Mouse (Mus musculus): ENCODE measurements around the gene Rad9b. TPM values are rescaled to one million over a fixed set of nuclear protein-coding genes. Genes with fewer than 3 reads are reported as not detected.

Gene Rad9b
- polyA plus RNA-seq, 1 experiment = 2.9 TPM

DNA sequence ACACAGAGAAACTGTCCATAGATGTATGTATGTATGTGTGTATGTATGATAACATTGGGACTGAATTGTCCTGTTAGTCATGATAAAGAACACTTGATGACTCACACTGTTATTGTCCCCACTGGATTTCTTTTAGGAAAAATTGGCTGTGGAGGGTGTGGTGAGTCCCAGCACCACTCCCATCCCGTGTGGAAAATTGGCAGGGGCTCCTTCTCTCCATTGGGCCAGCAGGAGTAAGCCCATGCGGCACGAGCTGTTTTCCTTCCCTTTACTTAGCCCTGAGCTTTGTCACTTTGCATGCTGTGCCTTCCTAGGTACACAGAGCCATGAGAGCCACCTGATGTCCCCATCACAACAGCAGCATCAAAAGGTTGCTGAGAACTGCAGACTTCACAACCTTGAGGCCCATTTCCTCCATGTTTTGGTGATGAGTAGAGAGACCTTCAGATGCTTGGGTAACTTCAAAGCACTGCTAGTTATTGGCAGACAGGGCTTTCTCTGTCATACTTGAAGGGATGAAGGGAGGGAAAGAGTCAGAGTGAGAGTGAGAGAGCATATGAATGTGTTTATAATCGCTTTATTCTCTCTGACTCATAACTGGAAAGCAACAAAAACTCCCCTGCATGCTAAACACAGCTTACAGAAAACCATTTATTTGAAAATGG is 65.8 kb downstream of the Rad9b start:
- H3K4me1 ChIP-seq (ENCODE audit: control insufficient read depth, insufficient read depth, low read length) = peaks cover 14% of the 10 kb centered on the region
- WGBS = 29% methylated on average over 4 of the region's 4 CpGs
- H3K4me3 ChIP-seq (replicated peaks; ENCODE audit: extremely low read depth, low read depth, low read length) = no peak overlapping the region
- TF ChIP-seq CTCF (IDR thresholded peaks at IDR 0.05; ENCODE audit: insufficient read depth, low read length) = no peak
- no peak for TF ChIP-seq POLR2A (IDR thresholded peaks at IDR 0.05; ENCODE audit: borderline replicate concordance, extremely low read depth, low read depth, low read length)
- DNase-seq = no peak

DNA sequence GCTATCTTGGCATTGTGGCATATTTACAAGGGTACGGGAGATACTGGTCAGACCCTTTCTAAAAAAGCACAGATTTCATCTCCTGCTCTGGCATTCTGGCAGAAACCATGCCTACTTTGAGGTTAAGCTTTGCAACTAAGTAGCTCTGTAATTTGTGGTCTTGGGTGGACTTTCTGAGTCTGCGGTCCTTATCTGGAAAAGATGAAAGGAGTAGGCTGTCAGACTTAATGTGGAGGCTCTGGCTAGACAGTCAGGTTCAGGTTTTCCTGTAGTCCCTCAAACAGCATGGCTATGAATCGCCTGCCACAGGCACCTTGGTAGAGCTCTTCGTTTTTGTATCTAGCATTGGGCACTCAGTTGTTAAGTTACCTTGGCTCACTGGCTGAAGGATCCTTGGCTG is 67.0 kb downstream of the Rad9b start:
- 80% methylated on average over 4 of the region's 4 CpGs for WGBS
- Histone ChIP-seq H3K4me3 (replicated peaks; ENCODE audit: extremely low read depth, low read depth, low read length) (no peak overlapping the region), H3K4me1 (ENCODE audit: control insufficient read depth, insufficient read depth, low read length) (peaks cover 14% of the 10 kb centered on the region)
- DNase-seq = no peak
- TF ChIP-seq POLR2A (IDR thresholded peaks at IDR 0.05; ENCODE audit: borderline replicate concordance, extremely low read depth, low read depth, low read length) (no peak), CTCF (IDR thresholded peaks at IDR 0.05; ENCODE audit: insufficient read depth, low read length) (no peak)

- peaks cover 12% of the 10 kb centered on the region for H3K4me1 ChIP-seq (ENCODE audit: control insufficient read depth, insufficient read depth, low read length)
- peak overlapping the region; percentile 24 for H3K4me3 ChIP-seq (replicated peaks; ENCODE audit: extremely low read depth, low read depth, low read length)
- DNase-seq = no peak
- TF ChIP-seq CTCF (IDR thresholded peaks at IDR 0.05; ENCODE audit: insufficient read depth, low read length) (no peak), POLR2A (IDR thresholded peaks at IDR 0.05; ENCODE audit: borderline replicate concordance, extremely low read depth, low read depth, low read length) (no peak)
- WGBS = 81% methylated on average over 10 of the region's 10 CpGs
These were observed 67.8 kb downstream of the Rad9b start for GRCm38 (mm10) chr5:122286191-122286590.

DNA sequence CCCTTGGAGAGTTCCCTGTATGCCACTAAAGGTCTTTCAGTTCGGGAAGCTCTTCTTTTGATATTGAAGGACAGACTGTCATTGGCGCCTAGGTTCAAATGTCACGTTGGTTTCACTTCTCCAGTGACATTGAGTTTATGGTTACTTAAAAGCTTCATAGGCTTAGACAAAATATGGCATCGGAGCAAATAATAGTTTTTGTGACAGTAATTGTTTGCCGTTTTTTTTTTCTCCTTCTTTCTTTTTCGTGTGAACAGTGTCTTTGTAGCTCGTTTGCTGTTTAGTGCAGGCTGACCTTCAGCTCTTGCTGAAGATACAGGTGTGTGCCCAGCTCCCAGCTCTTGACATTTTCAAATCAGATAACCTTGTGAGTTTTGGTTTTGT is 68.3 kb downstream of the Rad9b start:
- 38% methylated on average over 7 of the region's 7 CpGs for WGBS
- TF ChIP-seq CTCF (IDR thresholded peaks at IDR 0.05; ENCODE audit: insufficient read depth, low read length) (no peak), POLR2A (IDR thresholded peaks at IDR 0.05; ENCODE audit: borderline replicate concordance, extremely low read depth, low read depth, low read length) (no peak)

GRCm38 (mm10) chr5:122285029-122285766 is 68.8 kb downstream of the Rad9b start:
- H3K4me1 ChIP-seq (ENCODE audit: control insufficient read depth, insufficient read depth, low read length) = peaks cover 19% of the 10 kb centered on the region
- WGBS = under 1% methylated on average over 34 of the region's 34 CpGs
- DNase-seq = peak; percentile 47
- peak overlapping the region; percentile 89 for H3K4me3 ChIP-seq (replicated peaks; ENCODE audit: extremely low read depth, low read depth, low read length)
- TF ChIP-seq CTCF (IDR thresholded peaks at IDR 0.05; ENCODE audit: insufficient read depth, low read length) (no peak), POLR2A (IDR thresholded peaks at IDR 0.05; ENCODE audit: borderline replicate concordance, extremely low read depth, low read depth, low read length) (no peak)

More for the DNA sequence above, 68.3 kb downstream of the Rad9b start:
- Histone ChIP-seq H3K4me1 (ENCODE audit: control insufficient read depth, insufficient read depth, low read length) (peaks cover 16% of the 10 kb centered on the region), H3K4me3 (replicated peaks; ENCODE audit: extremely low read depth, low read depth, low read length) (peak overlapping the region; percentile 39)
- no peak for DNase-seq

- peaks cover 21% of the 10 kb centered on the region for H3K4me1 ChIP-seq (ENCODE audit: control insufficient read depth, insufficient read depth, low read length)
- WGBS = under 1% methylated on average over 100 of the region's 114 CpGs
- peak within 1 kb of the TSS; percentile 89 for H3K4me3 ChIP-seq (replicated peaks; ENCODE audit: extremely low read depth, low read depth, low read length)
- TF ChIP-seq CTCF (IDR thresholded peaks at IDR 0.05; ENCODE audit: insufficient read depth, low read length) (no peak), POLR2A (IDR thresholded peaks at IDR 0.05; ENCODE audit: borderline replicate concordance, extremely low read depth, low read depth, low read length) (peak; percentile 47; the same call in 1 of the 2 replicates)
- DNase-seq = peak; percentile 79
These were observed 69.6 kb downstream of the Rad9b start, which contains the start of gene Pptc7 for GRCm38 (mm10) chr5:122284183-122285028. Gene Pptc7, plus strand, starts transcription at chr5:122284365.

GRCm38 (mm10) chr5:122283828-122284182 is 70.2 kb downstream of the Rad9b start:
- WGBS = 13% methylated on average over 2 of the region's 2 CpGs
- H3K4me1 ChIP-seq (ENCODE audit: control insufficient read depth, insufficient read depth, low read length) = peaks cover 21% of the 10 kb centered on the region
- TF ChIP-seq CTCF (IDR thresholded peaks at IDR 0.05; ENCODE audit: insufficient read depth, low read length) (no peak), POLR2A (IDR thresholded peaks at IDR 0.05; ENCODE audit: borderline replicate concordance, extremely low read depth, low read depth, low read length) (no peak)
- H3K4me3 ChIP-seq (replicated peaks; ENCODE audit: extremely low read depth, low read depth, low read length) = no peak overlapping the region
- DNase-seq = no peak

- WGBS = 14% methylated on average over 19 of the region's 19 CpGs
- H3K4me3 ChIP-seq (replicated peaks; ENCODE audit: extremely low read depth, low read depth, low read length) = no peak overlapping the region
These were observed 73.1 kb downstream of the Rad9b start for GRCm38 (mm10) chr5:122280827-122281462.

DNA sequence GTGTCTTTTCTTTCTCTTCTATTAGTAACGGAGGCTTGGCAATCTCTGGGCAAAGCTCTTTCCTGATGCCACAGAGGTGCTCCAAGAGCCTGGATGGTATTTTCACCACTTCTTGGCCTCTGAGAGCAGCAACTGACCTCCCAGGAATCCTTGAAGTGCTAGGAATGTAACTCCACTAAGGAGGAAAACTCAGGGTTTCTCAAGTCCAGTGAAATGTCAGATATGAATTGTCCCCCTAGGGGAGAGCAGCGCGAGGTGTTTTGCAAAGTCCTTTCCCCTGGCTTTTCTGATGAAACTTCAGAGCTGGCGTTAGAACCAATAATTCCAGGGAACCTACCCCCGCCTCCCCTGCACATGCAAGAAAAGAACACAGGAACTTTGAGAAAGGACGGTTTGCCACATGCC is 73.6 kb downstream of the Rad9b start:
- TF ChIP-seq CTCF (IDR thresholded peaks at IDR 0.05; ENCODE audit: insufficient read depth, low read length) = no peak
- no peak for TF ChIP-seq POLR2A (IDR thresholded peaks at IDR 0.05; ENCODE audit: borderline replicate concordance, extremely low read depth, low read depth, low read length)
- Histone ChIP-seq H3K4me1 (ENCODE audit: control insufficient read depth, insufficient read depth, low read length) (peaks cover 10% of the 10 kb centered on the region; the same call in 1 of the 2 replicates), H3K4me3 (replicated peaks; ENCODE audit: extremely low read depth, low read depth, low read length) (no peak overlapping the region)
- 26% methylated on average over 6 of the region's 6 CpGs for WGBS
- peak; percentile 54 for DNase-seq

More at GRCm38 (mm10) chr5:122280827-122281462, 73.1 kb downstream of the Rad9b start:
- peak; percentile 57 for DNase-seq
- peaks cover 11% of the 10 kb centered on the region for H3K4me1 ChIP-seq (ENCODE audit: control insufficient read depth, insufficient read depth, low read length)
- TF ChIP-seq POLR2A (IDR thresholded peaks at IDR 0.05; ENCODE audit: borderline replicate concordance, extremely low read depth, low read depth, low read length) (no peak), CTCF (IDR thresholded peaks at IDR 0.05; ENCODE audit: insufficient read depth, low read length) (no peak)
